Mouse (Mus musculus) splenic B cell, adult 2 months (primary cell): ENCODE results near the gene Gm3285.

Experiments
- DNase-seq: peaks from one replicate; pipeline ENCODE4 v3.0.0-alpha.2; 2011; ENCODE audit warnings: low read depth, low spot score
- H3K27me3 ChIP-seq: 2 replicates; pipeline ENCODE4 v1.6.1; 2012; ENCODE audit warnings: mild to moderate bottlenecking, low read length, moderate library complexity, mixed read lengths; ENCODE audit not compliant: control insufficient read depth, poor library complexity, insufficient read depth, severe bottlenecking
- H3K36me3 ChIP-seq: 2 replicates; pipeline ENCODE4 v1.6.1; 2012; ENCODE audit warnings: mild to moderate bottlenecking, low read length, moderate library complexity, mixed read lengths; ENCODE audit not compliant: control insufficient read depth, poor library complexity, insufficient read depth, severe bottlenecking

Gm3285 gene

GRCm38 (mm10) chr10:77878985-77879384 is 17.2 kb downstream of the Gm3285 start:
- H3K27me3 ChIP-seq = no peaks in the 10 kb centered on the region
- H3K36me3 ChIP-seq = no peaks in the 10 kb centered on the region
- DNase-seq = peak; percentile 12

DNA sequence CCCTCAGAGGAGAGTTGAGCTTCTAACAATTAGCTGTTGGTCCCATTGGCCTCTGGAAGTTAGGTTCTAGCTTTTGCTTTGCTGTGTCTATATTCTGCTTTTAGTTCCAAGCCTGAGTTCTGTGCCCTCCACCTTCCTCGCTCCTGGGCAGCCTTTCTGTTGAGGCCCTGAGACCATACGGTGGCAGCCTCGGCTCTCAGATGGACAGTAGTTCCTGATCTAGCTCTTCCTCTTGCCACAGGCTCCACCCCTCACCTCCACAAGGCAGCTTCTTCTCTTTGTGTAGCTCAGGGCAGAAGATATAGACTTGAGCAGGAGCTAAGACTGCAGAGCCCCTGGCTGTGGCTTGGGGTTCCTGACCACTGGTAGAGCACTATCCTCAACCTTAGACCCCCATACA is 18.5 kb downstream of the Gm3285 start:
- DNase-seq = no peak
- no peaks in the 10 kb centered on the region for H3K36me3 ChIP-seq
- H3K27me3 ChIP-seq = no peaks in the 10 kb centered on the region

DNA sequence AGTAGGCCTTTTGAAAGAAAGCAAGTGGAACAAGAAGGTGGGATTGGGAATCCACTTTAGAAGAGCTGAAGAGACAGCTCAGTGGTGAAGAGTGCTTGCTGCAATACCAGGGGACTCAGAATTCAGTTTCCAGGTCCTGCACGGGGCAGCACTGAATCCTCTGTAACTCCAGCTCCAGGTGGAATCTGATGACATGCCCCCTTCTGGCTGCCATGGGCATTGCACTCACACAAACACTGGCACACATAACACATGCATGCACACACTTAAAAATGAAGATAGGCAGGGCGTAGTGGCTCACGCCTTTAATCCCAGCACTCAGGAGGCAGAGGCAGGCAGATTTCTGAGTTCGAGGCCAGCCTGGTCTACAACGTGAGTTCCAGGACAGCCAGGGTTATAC is 20.8 kb downstream of the Gm3285 start:
- no peaks in the 10 kb centered on the region for H3K27me3 ChIP-seq
- no peaks in the 10 kb centered on the region for H3K36me3 ChIP-seq
- DNase-seq = peak; percentile 10

GRCm38 (mm10) chr10:77886007-77886747 is 24.4 kb downstream of the Gm3285 start:
- H3K27me3 ChIP-seq = no peaks in the 10 kb centered on the region
- H3K36me3 ChIP-seq = no peaks in the 10 kb centered on the region
- DNase-seq = peak; percentile 6

GRCm38 (mm10) chr10:77890987-77891565 is 29.3 kb downstream of the Gm3285 start:
- peak; percentile 35 for DNase-seq
- no peaks in the 10 kb centered on the region for H3K36me3 ChIP-seq
- no peaks in the 10 kb centered on the region for H3K27me3 ChIP-seq

DNA sequence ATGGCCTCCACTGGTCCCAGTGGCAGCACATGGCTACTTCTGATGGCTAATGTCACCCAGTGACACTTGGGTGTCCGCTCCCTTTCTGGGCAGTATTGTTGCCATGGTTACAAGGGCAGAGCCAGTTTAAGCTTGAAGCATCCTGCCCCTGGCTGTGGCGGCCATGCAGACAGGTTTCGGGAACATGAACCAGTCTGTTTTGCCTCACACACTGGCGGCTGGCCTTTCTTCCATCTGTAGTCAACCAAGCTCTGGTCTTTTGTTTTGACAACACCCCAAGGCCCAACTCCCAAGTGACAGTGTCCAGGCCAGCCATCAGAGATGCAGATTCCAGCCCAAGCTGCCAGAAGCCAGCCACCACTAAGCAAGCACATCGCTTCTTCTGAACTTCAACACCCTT is 33.8 kb downstream of the Gm3285 start:
- H3K36me3 ChIP-seq = no peaks in the 10 kb centered on the region
- no peaks in the 10 kb centered on the region for H3K27me3 ChIP-seq

DNA sequence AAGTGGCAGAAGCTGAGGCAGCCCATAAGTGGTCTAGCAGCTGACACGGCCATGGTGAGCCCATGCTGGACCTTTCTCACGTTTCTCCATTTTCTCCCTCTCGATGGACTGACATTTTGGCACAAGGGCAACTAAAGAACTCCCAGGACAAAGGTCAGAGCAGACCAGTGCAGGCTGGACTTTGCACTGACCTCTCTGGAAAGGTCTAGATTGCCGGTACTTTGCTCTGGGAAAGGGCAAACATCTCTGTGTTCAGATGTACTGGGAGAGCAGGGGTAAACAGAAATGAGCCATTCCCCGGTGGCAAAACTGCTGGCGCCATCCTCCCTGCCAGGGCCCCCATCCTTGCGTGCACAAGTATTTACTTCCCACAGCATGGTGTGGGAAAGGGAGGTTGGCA is 38.4 kb downstream of the Gm3285 start:
- Histone ChIP-seq H3K36me3 (no peaks in the 10 kb centered on the region), H3K27me3 (no peaks in the 10 kb centered on the region)
- DNase-seq = no peak

More for the DNA sequence above, 33.8 kb downstream of the Gm3285 start:
- DNase-seq = no peak

- Histone ChIP-seq H3K36me3 (no peaks in the 10 kb centered on the region), H3K27me3 (no peaks in the 10 kb centered on the region)
- DNase-seq = no peak
Observed at GRCm38 (mm10) chr10:77900903-77901818, 39.4 kb downstream of the Gm3285 start.

DNA sequence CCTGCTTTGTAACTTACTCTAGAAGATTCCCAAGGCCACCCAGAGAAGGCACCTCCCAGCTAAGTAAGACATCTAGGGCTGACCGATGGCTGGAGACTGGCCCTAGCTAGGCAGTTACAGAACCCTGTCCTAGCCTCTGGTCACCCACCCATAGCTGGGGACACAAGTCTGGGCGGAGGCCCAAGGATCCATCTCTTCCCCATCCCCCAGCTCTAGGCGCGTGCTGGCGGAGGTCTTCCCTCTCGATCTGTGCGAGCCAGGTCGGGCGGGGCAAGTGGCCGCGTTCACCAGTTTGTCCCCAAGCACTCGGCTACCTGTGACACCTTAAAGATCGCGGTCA is 40.1 kb downstream of the Gm3285 start:
- H3K36me3 ChIP-seq = no peaks in the 10 kb centered on the region
- no peaks in the 10 kb centered on the region for H3K27me3 ChIP-seq
- no peak for DNase-seq

DNA sequence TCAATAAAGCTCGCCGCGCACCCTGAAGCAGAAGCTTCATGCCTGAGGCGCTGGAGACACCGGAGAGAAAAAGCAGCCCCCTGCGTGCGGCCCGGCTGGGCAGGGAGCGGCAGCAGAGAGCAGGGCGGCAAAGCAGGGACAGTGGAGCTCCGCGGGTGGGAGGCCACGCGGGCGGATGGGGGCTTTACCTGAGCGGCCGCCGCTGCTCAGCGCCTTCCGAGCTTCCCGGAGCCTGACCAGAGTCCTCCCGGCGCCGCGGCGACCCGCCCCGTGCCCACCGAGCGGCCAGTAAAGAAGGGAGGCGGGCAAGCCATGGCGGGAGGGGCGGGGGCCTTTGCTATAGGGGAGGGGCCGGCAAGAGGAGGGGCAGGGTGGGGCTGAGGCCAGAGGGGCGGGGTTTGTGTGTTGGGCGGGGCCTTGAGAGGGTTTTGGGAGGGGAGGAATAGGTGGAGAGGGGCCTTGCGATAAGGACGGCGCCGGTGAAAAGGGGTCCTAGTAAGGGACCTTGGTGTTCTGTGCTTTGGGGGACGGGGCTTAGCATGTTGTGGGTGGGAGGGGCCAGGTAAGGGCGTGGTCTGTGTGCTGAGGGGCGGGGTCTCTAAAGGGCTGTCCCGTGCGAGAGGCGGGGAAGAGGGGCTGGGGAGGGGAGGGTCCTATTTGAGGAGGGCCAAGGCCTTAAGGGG is 40.6 kb downstream of the Gm3285 start, which contains the start of gene Lrrc3:
Gene Lrrc3 (minus strand): TSS at position 326 of the 683 bp plus-strand sequence.
- Histone ChIP-seq H3K36me3 (no peaks in the 10 kb centered on the region), H3K27me3 (no peaks in the 10 kb centered on the region)
- peak; percentile 29 for DNase-seq

GRCm38 (mm10) chr10:77902894-77903715 is 41.3 kb downstream of the Gm3285 start:
- peak; percentile 59 for DNase-seq
- Histone ChIP-seq H3K36me3 (no peaks in the 10 kb centered on the region), H3K27me3 (no peaks in the 10 kb centered on the region)
